ENCODE assay signal across 9 mouse cellular contexts in genomic region chr3:144164665-144165385, GRCm38 (mm10). TPM values are rescaled to one million over a fixed set of nuclear protein-coding genes. Genes with fewer than 3 reads are reported as not detected.
A peak's percentile ranks its signal among the peaks of the same experiment; 100 is the strongest.
DNase-seq lines count a peak whose midpoint lies in the region; ATAC-seq and TF ChIP-seq lines count a peak whose summit lies in the region.
"Had no signal": no experiment of that assay in that cellular context is flagged by ENCODE, and none has a peak within 500 bp of the region (broad histone marks: within the 10 kb centered on the region; RNA-seq: fewer than 3 reads in every experiment).

No protein-coding gene starts in this region.

- ATAC-seq in intestine, embryonic 16.5 days = peak; percentile 69
- peak; percentile 89 for ATAC-seq in lung, postnatal 0 days
- no peak for ATAC-seq in liver, postnatal 0 days

- DNase-seq in ZHBTc4 (ENCODE audit: low read depth, low spot score) = peak; percentile 85
- DNase-seq in adrenal gland, postnatal 25 days = peak; percentile 65
- peak; percentile 71 for DNase-seq in lung, postnatal 0 days (ENCODE audit: low spot score)
- DNase-seq in left cerebral cortex, adult 11 months (ENCODE audit: low spot score) = no peak
- no peak for DNase-seq in liver, postnatal 0 days
- DNase-seq in thymus, postnatal 4 days = no peak
- DNase-seq: right cerebral cortex, postnatal 14 days had no signal

- 52% methylated on average over 9 of the region's 9 CpGs for WGBS in intestine, embryonic 16.5 days
- WGBS in lung, postnatal 0 days = 42% methylated on average over 9 of the region's 9 CpGs
- 60% methylated on average over 9 of the region's 9 CpGs for WGBS in liver, postnatal 0 days (ENCODE audit: insufficient replicate concordance)

- no peaks in the 10 kb centered on the region for H3K9me3 ChIP-seq in intestine, embryonic 16.5 days (ENCODE audit: control insufficient read depth, low read length)
- H3K9me3 ChIP-seq in lung, postnatal 0 days (ENCODE audit: low read length) = no peaks in the 10 kb centered on the region
- H3K9me3 ChIP-seq in liver, postnatal 0 days (ENCODE audit: low read length) = no peaks in the 10 kb centered on the region
- H3K9me3 ChIP-seq: liver, embryonic 15.5 days had no signal

- no peak overlapping the region for H3K4me3 ChIP-seq in intestine, embryonic 16.5 days (ENCODE audit: low read length)
- no peak overlapping the region for H3K4me3 ChIP-seq in lung, postnatal 0 days (ENCODE audit: low read depth, low read length)
- H3K4me3 ChIP-seq in liver, postnatal 0 days (ENCODE audit: low read depth, low read length) = no peak overlapping the region
- H3K4me3 ChIP-seq: liver, embryonic 15.5 days had no signal

- no peak for TF ChIP-seq EP300 in lung, postnatal 0 days (IDR thresholded peaks at IDR 0.05)
- TF ChIP-seq EP300 in liver, postnatal 0 days (IDR thresholded peaks at IDR 0.05; ENCODE audit: low read depth) = no peak

- peaks cover 11% of the 10 kb centered on the region; the same call in 1 of the 2 replicates for H3K4me1 ChIP-seq in intestine, embryonic 16.5 days (ENCODE audit: control insufficient read depth, insufficient read depth, low read length)
- H3K4me1 ChIP-seq in lung, postnatal 0 days (ENCODE audit: insufficient read depth, low read depth, low read length) = no peaks in the 10 kb centered on the region
- no peaks in the 10 kb centered on the region for H3K4me1 ChIP-seq in liver, postnatal 0 days (ENCODE audit: insufficient read depth)
- H3K4me1 ChIP-seq: liver, embryonic 15.5 days had no signal

- TF ChIP-seq CTCF in lung, postnatal 0 days (IDR thresholded peaks at IDR 0.05) = no peak
- no peak for TF ChIP-seq CTCF in liver, postnatal 0 days (IDR thresholded peaks at IDR 0.05; ENCODE audit: low read depth)

- H3K4me2 ChIP-seq in intestine, embryonic 16.5 days (ENCODE audit: low read depth, low read length) = no peak overlapping the region
- peak overlapping the region; percentile 20; the same call in 1 of the 2 replicates for H3K4me2 ChIP-seq in lung, postnatal 0 days (replicated peaks; ENCODE audit: low read depth, low read length)
- H3K4me2 ChIP-seq in liver, postnatal 0 days (ENCODE audit: low read depth, low read length) = no peak overlapping the region
- H3K4me2 ChIP-seq: liver, embryonic 15.5 days had no signal

- H3K27me3 ChIP-seq in intestine, embryonic 16.5 days (replicated peaks; ENCODE audit: control insufficient read depth, insufficient read depth, low read length) = no peaks in the 10 kb centered on the region
- H3K27me3 ChIP-seq in lung, postnatal 0 days (replicated peaks; ENCODE audit: insufficient read depth, low read length) = no peaks in the 10 kb centered on the region
- H3K27me3 ChIP-seq in liver, postnatal 0 days (ENCODE audit: insufficient read depth, low read length) = no peaks in the 10 kb centered on the region
- H3K27me3 ChIP-seq: liver, embryonic 15.5 days had no signal

- H3K9ac ChIP-seq in intestine, embryonic 16.5 days (ENCODE audit: low read depth, low read length) = no peak overlapping the region
- no peak overlapping the region for H3K9ac ChIP-seq in lung, postnatal 0 days (replicated peaks; ENCODE audit: low read depth)
- no peak overlapping the region for H3K9ac ChIP-seq in liver, postnatal 0 days (replicated peaks)
- H3K9ac ChIP-seq: liver, embryonic 15.5 days had no signal

- peak overlapping the region; percentile 14; the same call in 1 of the 2 replicates for H3K27ac ChIP-seq in intestine, embryonic 16.5 days (ENCODE audit: low read length)
- H3K27ac ChIP-seq in lung, postnatal 0 days (ENCODE audit: low read length) = peak overlapping the region; percentile 27; the same call in 1 of the 2 replicates
- no peak overlapping the region for H3K27ac ChIP-seq in liver, postnatal 0 days (ENCODE audit: low read depth)
- H3K27ac ChIP-seq: liver, embryonic 15.5 days had no signal

- H3K36me3 ChIP-seq in intestine, embryonic 16.5 days (ENCODE audit: control insufficient read depth, insufficient read depth, low read length) = no peaks in the 10 kb centered on the region
- no peaks in the 10 kb centered on the region for H3K36me3 ChIP-seq in lung, postnatal 0 days (ENCODE audit: insufficient read depth, low read length)
- no peaks in the 10 kb centered on the region for H3K36me3 ChIP-seq in liver, postnatal 0 days (replicated peaks; ENCODE audit: insufficient read depth, low read length)
- H3K36me3 ChIP-seq: liver, embryonic 15.5 days had no signal

RNA-seq across cellular contexts. Expression of gene Lmo4, which starts 40.2 kb away (rescaled TPM):
- 92.8 and 97.9 TPM in 2 replicates for total RNA-seq in adrenal gland, postnatal 25 days (2021)
- 49.5 and 57.2 TPM in 2 replicates for polyA plus RNA-seq in intestine, embryonic 16.5 days (2015; fragmentation: Nextera tagmentation; extraction: Ambion mirVana)
- 62.8 and 65.3 TPM in 2 replicates for polyA plus RNA-seq in lung, postnatal 0 days (2015; fragmentation: Nextera tagmentation; extraction: Ambion mirVana)
- 17.4 and 19.1 TPM in 2 replicates for polyA plus RNA-seq in liver, postnatal 0 days (2015; fragmentation: Nextera tagmentation; extraction: Ambion mirVana)

Comparison
In these comparisons a context has a peak if more than half of its experiments do, and no peak if none do; other contexts are left out.
1. DNase-seq: peak in ZHBTc4 (single experiment), adrenal gland, postnatal 25 days (single experiment) and lung, postnatal 0 days (single experiment); none in left cerebral cortex, adult 11 months (single experiment), liver, postnatal 0 days (single experiment) and thymus, postnatal 4 days (single experiment).